Mouse (Mus musculus) WW6 (cell line): ENCODE results near the gene Zfp108.

Experiments
- DNase-seq: peaks from one replicate; pipeline ENCODE4 v3.0.0-alpha.2; 2013; ENCODE audit warnings: low read depth, low spot score

The Zfp108 gene

DNA sequence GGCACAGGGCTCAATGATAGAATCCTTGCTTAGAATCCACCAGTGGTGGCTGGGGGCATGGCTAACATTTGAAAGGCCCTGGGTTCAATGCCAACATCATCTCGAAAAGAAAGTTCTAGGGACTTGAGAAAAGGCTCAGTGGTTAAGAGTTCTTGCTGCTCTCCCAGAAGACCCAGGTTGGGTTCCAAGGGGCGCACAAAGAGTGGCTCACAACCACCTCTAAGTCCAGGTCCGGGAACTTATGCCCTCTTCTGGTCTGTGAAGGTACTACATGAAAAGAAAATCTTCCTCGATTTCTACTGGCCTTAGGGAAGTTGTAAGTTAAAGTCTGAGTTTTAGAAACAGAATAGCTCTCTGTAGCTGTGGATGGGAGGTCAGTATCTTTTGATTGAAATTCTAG, 31.5 kb downstream of the Zfp108 start:
- no peak for DNase-seq

DNA sequence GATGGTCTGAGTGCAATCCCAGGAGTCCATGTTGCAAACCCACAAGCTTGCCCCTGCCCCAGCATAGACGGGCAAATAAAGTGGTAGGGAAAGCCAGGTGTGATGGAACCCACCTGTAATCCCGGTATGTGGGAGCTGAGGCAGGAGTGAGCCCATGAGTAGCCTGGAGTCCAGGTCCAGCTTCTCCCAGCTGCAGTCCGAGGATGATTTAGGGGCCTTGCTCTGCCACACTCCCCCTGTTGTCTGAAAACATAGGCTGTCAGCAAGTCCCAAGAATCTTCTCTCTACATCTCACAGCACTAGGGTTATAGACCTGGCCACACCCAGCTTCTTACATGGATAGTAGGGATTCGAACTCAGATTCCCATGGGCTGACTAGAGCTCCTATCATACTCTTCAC, 32.3 kb downstream of the Zfp108 start:
- DNase-seq: no peak

DNA sequence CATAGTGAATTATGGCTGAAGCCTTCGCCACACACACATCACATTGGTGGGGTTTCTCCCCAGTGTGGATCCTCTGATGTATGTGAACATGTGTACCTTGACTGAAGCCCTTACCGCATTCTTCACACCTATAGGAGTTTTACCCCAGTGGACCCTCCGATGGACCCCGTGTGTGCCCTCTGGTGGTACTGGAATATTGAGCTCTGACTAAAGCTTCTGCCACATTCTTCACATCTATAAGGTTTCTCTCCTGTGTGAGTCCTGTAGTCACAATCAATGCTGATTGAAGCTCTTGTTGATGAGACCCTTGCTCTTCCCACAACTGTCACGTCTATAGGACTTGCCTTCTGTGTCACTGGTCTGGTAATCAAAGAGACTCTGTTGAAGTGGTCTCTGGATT, 33.1 kb downstream of the Zfp108 start:
- no peak for DNase-seq

DNA sequence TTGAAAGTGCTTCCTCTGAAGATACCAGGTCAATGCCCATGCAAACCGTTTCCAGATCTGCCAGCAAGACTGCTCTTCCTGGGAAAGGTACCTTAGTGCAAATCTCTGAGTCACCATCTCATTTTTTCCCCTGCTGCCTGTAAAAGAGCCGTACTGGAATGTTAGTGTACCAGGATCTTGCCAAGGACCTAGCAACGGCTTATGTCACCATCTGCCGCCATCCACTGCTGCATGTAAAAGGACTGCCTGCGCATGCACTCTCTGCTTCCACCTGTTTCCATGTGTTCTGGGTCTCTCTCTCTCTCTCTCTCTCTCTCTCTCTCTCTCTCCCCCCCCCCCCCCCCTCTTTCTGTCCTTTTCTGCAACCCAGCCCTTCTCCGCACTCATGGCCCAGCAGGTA, 33.9 kb downstream of the Zfp108 start:
- DNase-seq: no peak

DNA sequence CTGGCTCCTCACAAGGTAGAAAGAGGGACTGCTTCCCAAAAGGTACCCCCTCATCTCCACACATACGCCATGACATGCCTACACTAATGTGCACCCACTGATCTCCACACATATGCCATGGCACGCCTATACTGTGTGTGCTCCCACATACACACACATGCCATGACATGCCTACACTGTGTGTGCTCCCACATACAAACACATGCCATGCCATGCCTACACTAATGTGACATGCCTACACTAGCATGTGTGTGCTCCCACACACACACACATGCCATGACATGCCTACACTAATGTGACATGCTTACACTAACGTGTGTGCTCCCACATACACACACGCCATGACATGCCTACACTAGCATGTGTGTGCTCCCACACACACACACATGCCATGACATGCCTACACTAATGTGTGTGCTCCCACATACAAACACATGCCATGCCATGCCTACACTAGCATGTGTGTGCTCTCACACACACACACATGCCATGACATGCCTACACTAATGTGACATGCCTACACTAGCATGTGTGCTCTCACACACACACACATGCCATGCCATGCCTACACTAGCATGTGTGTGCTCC, 35.6 kb downstream of the Zfp108 start:
- no peak for DNase-seq

DNA sequence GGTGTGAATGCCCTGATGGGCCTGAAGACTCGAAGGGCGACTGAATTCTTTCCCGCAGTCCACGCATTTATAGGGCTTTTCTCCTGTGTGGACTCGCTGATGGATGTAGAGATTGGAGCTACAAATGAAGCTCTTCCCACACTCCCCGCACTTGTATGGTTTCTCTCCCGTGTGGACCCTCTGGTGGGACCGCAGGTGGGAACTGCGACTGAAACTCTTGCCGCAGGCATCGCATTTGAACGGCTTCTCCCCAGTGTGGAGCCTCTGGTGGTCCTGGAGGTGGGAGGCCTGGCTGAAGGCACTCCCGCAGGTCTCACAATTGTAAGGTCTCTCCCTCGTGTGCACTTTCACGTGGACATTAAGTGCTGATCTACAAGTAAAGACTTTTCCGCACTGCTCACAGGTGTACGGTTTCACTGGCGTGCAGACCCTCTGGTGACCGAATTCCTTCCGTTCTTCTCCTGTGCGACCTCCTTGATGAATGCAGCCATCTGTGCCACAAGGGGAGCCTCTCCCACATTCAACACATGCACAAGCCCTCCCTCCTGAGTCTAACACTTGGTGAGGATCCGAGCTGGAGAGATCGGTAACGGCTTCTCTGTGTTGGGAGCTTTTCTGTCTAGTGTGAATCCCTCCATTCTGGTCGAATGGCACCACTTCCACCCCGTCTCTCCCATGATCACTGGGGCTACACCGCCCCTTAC, 36.9 kb downstream of the Zfp108 start:
- DNase-seq: no peak

DNA sequence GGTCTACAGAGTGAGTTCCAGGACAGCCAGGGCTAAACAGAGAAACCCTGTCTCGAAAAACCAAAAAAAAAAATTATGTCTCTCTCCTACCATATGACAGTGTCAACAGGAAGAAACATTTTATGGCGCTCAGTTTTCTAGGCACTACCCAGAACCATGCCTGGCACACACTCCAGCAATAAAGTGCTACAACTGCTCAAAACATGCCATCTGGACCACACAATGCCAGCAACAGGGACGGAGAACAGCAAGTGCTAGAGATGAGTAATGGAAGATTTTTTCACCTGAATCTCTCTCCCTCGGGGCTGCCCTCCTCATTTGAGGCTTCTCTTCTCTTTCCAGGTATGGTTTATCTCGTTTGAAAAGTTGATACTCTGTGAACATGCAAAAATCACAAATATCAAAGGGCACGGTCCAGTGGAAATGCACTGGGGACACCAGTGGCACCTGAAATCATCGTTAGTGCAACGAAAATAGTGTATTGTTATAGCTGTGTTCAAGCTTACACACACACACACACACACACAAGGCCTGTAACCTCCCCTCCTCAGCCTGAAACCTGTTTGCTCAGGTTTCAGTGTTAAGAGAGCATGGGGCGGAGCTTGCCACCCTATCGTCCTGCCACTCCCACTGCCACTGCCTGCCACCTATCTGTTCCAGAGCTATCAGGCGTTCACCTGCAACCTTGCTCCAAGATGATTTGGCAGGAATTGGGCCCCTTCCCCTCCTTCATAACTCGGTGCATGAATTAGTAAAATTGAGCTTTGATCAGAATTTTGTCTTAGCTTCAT, 38.7 kb downstream of the Zfp108 start:
- DNase-seq: no peak

DNA sequence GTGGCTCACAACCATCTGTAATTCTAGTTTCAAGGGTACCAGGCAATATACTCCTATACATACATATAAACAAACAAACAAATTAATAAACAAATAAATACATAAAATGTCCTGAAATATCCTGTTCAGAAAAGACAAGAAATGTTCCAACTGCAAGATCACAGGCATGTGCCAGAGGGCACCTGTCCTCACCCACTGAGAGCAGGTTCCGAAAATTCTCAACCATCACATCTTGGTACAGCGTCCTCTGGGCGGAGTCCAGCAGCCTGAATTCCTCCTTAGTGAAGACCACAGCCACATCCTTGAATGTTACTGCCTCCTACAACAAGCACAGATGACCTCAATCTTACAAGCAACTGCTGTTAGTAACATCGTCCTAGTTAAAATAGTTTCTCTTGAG, 40.2 kb downstream of the Zfp108 start:
- no peak for DNase-seq

DNA sequence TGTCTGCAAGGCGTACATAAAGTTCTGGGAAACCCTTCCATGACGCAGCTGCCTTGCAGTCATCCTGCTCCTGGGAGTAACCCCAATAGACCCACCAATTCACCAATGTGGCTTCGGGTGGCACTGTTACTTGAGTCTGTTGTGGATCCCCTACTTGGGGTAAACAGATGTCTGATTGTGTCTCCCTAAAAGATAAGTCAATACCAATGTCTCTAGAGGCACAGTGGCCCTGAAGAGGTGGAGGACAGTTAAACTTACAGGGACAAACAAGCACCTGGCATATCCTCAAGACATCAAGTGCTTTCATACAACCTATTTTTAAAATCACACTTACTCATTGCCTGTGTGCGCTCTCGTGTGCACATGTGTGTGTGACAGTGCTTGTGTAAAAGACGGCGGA, 40.8 kb downstream of the Zfp108 start:
- DNase-seq: no peak

DNA sequence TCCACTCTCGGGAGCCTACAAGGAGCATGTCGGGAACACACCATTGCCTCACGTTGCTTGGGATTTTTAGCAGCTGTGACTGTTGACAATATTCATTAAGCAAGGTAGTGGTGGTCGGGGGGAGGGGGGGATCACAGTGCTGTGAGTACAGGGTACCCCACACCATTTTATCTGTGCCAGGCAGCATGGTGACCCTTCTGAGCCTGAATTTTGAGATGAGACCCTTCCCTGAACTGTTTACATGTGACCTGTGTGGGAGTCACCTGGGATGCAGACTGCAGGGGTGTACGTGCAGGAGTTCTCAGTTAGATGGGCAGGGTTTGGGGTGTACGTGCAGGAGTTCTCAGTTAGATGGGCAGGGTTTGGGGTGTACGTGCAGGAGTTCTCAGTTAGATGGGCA, 41.8 kb downstream of the Zfp108 start:
- no peak for DNase-seq

DNA sequence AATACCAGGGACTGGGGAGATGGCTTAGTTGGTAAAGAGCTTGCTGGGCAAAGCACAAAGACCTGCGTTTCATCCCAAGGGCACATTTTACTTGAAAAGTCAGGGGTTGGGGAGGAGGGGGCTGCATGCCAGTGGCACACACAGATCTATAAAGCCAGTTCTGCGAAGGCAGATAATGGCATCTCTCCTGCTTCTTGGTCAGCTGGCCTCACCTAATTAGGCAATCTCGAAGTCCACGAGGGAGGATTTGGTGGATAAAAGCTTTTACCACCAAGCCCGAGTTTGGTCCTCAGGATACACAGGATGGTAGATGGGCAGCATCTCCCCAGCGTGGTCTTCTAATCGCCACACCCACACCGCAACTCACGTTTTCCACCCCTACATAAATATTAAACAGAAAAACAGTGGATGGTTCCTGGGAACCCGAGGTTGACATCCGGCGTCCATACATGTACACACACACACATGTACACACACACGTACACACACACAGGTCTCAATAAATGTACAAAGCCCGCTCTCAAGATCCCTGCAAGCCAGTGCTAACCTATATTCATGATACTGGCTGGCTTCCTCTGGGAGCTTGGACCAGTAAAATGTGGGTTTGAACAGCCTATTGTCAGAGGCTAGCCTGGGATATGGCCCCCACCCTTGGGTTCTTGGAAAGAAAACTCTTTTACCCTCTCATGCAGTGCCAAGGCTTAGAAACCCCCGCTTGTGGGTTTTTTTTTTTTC, 42.9 kb downstream of the Zfp108 start:
- DNase-seq: no peak

DNA sequence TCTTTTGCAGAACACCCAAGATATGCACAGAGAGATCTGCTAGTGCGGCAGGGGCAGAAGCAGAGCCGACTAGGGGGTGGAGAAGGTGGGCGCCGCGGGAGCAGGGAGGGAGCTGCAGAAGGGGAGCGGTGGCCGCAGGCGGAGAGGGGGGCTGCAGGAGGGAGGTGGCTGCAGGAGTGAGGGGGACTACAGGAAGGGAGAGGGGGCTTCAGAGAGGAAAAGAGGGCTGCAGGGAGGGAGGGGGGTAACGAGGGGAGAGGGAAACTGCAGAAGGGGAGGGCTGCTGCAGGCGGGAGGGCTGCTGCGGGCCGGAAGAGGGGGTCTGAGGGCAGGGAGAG, 44.0 kb downstream of the Zfp108 start:
- DNase-seq: no peak

DNA sequence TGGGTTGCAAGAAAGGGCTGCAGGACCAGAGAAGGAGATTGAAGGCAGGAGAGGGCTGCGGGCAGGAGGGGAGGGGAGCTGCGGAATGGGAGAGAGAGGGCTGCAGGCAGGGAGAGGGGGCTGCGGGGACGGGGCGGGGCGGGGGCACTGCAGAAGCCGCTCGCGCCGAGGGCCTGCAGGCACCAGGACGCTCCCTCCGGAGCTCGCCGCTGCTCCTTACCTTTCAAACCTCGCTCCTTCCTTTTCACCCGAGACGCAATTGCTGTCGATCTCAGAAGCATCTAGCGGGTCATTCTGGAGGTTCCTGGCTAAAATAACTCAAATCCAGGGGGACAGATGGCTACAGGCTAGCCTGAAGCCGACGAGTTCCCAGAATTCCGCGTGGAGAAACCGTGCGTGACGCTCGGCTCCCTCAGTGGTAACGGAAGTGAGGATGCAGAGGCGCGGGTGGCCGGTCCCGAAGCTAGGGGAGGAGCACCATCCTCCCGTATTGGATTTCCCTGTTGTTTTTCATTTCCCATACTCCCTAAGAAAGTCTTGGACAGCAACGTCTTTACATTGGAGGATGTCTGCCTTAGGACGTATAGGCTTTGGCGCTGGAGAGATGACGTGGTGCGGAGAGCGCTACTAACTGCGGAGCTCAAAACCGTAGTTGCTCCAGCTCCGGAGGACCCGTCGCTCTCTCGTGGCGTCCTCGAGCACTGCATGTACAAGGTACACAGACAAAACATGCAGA, 44.5 kb downstream of the Zfp108 start:
- peak; percentile 63 for DNase-seq

DNA sequence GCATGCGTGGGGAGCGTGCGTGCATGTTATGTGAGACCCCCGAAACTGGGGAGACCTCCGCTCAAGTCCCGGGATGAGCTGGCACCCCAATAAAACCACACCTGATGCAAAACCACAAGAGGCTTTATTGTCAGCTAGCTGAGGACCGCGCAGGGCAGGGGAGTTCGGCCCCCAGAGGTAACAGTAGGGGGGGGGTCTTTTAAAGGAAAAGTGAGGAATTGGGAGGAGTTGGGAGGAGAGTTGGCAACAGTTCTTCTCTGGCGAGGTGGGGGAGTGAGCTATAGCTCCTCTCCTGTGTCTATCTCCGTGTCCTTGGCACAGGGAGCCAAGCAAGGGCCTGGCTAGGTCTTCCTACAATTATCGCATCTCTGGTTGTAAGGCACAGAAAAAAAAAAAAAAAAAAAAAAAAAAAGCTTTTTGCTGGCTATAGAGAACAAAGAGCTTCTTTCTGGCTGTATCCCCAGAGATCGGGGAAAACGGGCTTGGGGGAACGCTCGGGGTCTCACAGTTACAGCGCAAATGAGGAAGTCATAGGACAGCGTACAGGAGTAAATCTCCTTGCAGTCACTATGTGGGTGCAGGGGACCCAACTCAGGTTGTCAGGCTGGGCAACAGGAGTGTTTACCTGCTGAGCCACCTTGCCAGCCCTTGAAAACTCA, 45.4 kb downstream of the Zfp108 start:
- no peak for DNase-seq

DNA sequence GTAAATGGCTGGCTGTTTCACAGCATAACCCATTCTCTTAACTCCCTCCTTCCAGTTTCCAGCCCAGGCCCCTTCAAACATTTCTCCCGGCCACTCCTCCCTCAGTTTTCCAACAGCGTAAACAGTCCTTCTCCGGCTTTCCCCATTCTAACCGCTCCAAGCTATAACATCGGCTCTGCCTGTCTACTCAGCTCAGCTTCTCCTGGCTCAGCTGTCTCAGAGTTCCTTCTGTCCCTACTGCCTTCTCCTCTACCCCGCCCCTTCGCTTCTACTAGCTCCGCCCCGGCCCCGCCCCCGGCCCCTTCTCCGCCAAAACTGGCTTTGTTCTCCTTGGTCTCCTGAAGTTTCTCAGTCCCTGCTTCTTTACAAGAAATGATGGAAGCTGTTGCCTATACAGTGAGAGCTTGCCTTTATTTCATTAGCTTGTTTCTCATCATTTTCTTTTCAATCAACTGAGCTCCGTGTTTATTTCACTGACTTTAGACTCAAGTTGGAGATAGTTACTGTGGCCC, 46.2 kb downstream of the Zfp108 start, which contains the start of gene Zfp61:
TSS of gene Zfp61 (minus strand) at position 462 of the 512 bp plus-strand sequence.
- DNase-seq: no peak
